Mouse (Mus musculus) ovary, adult 18-20 months (tissue): ENCODE measurements around the gene Tln2.
A peak's percentile ranks its signal among the peaks of the same experiment; 100 is the strongest.

Experiments used
- DNase-seq: peaks from one replicate; pipeline ENCODE4 v3.0.0; 2022; ENCODE audit warnings: low spot score, mixed read lengths

Gene Tln2

DNA sequence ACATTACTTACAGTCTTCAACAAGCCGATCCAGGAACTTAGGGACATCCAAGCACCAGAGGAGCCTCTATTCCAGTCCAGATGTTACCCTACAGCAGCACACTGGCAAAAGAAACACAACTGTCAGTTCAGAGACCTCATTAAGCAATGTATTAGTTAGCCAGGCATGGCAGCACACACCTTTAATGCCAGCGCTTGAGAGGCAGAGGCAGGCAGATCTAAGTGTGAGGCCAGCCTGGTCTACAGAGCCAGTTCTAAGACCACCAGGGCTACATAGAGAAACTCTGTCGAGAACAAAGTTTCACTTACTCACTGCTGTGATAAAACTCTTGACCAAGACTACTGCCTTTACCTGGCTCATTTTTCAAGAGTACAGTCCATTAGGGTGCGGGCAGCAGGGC, at the start of gene Tln2:
Tln2 (minus strand) TSS at position 101 of the 400 bp plus-strand sequence.
- DNase-seq = no peak

DNA sequence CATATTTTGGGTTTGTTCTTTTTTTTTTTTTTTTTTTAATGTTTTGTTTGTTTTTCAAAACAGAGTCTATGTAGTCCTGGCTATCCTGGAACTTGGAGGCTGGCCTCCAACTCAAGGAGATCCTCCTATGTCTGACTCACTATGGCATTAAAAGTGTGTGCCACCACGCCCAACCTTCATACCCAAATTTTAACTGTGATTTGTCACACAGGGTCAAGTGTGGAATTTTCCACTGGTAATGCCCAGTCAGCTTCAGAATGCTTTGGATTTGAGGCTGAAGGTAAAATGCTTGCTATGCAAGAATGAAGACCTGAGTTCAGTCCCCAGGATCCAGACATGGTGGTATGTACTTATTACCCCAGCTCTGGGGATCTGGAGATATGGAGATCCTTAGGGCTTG, 49.7 kb upstream of the Tln2 start:
- DNase-seq = no peak

DNA sequence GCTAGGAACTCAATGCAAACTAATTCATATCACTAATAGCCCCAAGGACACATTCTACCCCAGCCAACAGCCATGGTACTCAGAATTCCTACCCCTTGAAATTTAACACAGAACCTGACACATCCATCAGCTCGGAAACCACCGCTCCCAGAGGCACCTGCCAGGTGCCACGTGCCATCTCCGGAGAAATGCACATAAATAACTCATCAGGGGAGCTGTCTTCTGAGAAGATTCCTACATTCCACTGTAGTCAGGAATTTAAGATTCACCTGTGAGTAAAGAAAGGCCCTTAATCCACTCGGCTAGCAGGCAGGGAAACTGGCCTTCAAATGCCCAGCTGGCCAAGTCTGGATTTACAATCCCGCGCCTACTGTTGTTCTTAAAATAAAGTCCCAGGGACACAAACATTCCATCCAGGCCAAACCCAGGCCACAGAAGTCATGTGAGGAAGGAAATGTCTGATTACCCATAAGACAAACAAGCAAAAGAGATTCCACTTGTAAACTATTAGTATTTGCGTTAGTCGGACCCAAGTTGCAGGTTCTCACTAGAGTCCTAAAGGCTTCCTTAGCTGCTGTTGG, 48.4 kb upstream of the Tln2 start:
- DNase-seq = no peak

DNA sequence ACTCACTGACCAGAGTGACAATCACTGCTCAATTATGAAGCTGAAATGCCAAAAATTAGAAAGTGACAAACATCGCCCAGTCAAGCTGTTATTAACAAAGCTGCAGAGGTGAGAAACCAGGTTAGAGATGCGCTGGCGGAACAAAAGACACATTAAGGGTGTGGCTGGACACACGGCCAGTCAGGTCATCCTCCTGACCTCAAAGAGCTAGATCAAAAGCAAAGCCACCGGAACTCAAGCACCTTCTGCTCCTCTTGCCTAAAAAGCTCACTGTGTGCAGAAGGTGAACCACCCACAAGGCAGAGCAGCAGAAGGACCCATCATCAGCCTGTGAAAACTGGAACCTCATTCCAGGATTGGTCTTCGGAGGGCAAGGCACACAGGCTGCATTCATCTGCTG, 47.8 kb upstream of the Tln2 start:
- DNase-seq = no peak

DNA sequence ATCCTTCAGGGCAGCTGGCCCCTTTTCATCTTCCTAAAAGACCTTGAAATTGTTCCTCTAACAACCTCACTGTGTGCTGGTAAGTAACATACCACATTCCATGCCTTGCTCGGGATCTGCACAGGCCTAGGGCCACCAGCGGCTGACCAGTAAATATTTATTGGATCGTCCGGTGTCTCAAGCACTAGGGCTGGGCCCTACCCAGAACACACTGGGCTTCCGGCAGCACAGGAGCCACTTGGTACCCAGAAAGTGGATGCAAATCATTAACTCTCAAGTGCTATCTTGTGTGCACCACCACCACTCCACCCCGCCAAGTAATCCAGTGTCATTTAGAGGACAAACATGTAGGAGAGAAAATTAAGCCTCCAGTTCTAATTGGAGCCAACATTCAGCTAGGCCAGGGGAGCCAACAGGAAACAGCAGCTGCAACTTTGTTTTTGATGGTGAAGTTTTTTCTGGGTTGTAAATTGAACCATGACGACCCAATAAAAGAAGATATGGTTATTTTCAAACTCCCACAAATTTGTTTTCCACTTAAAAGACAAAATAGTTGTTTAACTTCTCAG, 46.4 kb upstream of the Tln2 start:
- no peak for DNase-seq

DNA sequence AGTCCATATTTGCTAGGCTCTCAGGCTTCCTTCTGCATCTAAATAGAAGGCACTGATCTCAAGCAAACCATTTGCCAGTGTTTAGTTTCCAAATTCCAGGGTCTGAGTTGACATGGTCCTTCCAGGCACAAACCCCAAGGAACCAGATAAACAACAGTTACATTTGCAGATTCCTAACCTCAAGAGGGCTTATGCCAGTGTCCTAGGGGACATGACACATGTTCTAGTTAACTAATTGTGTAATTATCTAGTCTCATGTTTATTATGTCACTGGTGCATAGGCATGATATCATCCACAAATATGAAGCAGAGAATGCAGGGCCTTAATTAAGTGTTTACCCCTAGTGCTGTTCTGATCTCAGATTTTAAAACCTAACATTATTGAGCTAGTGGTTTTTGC, 45.4 kb upstream of the Tln2 start:
- DNase-seq = no peak

DNA sequence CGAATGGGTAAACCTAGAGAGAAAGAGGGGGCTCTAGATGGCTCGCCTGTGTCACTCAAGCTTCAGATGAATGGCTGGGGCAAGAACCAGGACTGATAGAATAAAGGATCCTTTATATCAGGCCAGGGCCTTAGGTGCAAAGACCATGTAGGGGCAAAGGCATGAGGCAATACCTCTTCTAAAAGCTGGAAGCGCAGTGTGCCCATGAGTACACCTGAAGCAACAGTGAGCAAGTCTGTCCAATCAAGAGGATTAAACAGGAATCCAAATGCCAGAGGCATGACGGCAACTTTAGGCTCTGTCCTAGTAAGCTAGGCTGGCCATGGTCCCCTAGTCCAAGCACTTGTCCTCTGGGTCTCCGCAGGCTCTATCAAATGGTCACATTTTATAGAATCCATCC, 42.8 kb upstream of the Tln2 start:
- no peak for DNase-seq

DNA sequence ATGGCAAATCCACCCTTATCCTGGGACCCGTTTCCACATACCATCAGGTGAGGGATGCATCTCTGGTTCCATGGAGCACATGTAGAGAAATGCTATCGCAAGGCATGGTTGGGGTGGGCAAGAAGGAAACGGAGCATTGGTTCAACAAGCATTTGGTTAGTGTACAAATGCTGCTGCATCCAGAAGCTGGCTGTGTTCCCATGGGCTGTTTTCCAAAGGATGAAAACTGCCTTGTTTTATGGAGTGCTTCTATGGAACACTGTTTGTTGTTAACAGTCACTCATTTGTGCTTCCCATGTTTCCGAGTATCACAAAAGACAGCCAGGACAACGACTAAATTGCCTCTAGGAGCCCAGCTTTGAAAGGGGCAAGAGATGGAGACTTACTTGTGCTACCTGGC, 35.7 kb upstream of the Tln2 start:
- DNase-seq = no peak

DNA sequence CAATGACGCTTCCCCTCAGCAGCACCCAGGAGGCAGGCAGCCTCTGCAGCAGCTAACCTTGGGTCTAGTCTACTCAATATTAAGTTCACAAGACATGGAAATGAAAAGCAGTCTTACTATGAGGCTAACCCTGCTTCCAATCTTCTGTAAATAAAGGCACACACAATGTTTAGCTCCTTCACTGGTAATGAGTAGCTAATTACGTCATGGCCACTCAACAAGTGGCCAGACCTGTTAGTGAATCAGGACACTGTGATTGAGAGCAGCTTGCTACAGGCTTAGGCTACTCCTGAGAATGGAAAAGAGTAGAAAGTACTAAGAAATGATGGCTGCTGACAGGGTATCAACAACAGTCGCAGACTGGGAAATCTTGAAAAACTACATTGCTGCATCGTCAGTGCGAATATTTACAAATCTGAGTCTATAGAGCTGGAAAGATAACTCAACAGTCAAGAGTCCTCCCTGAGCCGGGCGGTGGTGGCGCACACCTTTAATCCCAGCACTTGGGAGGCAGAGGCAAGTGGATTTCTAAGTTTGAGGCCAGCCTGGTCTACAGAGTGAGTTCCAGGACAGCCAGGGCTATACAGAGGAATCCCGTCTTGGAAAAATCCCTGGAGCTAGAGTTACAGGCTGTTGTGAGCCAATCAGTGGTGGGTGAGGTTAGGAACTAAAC, 34.1 kb upstream of the Tln2 start:
- DNase-seq = no peak

DNA sequence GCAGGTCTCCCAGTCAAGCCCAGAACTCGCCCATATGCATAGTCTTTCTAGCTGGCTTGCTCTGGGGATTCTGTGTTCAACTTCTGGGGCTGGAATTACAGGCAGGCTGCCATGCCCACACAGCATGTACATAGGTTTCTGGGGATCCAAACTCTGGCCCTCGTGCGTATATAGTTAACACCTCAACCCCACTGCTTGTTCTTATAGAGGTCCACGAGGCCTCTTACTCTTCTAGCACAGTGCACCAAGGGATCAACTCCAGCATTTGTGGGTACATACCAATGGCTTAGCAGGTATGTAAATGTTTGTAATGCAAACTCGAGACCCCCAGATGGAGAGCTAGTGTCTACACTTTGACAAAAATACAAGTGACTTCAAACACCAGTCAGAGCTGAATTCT, 33.2 kb upstream of the Tln2 start:
- DNase-seq = no peak

DNA sequence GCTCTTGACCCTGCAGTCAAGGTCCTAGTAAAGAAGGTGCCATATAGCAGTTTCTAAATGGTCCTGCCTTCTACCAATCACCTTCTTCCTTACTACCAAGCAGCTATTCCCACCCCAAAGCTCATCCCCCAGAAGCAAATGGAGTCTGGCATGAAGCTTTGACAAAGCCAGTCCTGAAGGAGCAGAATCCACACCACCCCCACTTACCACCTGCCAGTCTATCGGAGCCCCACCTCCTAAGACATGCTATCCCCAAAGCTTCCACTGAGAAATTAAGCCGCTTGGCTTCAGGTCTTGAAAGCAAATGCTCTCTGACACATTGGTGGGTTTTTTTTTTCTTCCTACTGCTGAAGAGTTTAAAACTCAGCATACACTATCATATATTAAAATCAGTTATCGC, 27.6 kb upstream of the Tln2 start:
- no peak for DNase-seq

DNA sequence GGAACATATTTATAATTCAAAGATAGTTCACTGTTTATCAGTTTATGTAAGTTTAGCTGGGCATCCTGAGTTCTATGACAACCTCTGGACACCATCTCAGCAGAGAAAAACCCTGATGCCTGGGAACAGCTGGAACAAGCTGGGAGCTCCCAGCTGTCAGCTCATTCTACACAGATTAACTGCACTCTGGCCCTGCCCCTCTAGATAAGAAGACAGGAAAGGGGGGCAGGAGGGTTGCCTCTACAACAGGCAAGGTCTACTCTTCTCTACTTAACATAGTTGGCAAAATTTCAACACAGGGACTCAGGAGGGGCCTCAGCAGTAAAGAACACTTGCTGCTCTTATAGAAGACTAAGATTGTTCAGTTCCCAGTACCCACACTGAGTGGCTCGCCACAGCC, 27.0 kb upstream of the Tln2 start:
- no peak for DNase-seq

DNA sequence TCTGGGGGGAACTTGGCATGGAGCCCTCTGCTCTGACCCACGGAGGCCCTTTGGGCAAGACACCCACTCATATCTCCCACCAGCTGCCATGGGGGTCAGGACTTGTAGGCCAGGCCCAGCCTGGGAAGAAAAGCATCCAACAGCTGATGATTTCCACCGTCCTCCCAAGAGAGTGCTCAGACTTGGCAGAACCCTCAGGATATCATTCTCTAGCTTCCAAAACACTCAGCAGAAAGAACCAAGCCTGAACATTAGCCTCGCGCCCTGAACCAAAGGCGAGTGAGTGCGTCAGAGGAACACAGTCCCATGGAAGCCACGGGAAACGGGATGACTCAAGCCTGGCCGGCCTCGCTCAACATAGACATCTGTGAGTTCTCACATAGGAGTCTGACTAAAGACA, 25.4 kb upstream of the Tln2 start:
- no peak for DNase-seq

DNA sequence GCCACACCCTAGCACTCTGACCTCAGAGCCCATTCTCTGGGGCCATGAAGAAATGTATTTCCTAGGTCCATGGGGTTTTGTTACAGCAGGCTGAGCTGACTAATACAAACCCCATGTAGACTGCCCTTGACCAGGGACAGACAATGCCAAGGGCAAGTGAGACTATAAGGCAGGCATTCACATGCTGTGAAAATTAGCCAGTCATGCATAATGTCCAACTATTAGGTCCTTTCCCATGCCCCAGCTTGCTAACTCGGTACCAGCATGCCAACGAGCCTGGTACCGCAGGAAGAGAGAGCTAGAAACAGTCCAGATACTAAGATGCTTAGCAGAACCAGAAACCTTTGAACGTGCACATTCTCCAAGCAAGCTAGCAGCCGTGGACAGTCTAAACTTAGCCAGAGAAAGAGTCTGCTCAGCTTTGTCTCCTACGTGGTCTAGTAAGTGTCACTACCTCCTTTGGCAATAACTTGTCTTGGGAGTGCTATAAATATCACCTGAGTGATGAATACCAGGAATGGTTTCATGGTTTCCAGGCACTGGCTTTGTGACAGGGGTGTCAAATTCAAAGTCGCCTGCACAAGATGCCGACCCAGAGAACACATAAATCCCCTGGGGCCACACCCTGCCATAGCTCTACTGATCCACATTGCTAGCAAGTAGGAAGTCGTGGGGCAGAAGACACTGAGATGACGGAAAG, 22.2 kb upstream of the Tln2 start:
- no peak for DNase-seq

DNA sequence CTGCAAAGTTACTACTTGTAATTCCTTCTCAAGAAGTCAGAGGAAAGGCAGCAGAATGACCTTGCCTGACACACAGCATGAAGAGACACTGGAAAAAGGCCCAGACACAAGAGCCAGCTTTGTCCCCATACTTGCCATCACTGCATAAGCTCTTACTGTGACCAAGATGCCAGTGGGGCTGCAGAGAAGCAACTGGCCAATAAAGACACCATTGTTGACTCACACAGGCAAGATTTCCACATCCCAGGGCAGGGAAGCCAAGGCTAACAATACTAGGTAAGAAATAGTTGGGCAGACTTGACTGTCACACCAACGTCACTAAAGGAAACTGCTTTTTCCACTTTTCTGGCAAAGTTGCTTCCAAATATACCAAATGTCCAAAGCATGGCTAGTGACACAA, 20.0 kb upstream of the Tln2 start:
- DNase-seq = no peak

DNA sequence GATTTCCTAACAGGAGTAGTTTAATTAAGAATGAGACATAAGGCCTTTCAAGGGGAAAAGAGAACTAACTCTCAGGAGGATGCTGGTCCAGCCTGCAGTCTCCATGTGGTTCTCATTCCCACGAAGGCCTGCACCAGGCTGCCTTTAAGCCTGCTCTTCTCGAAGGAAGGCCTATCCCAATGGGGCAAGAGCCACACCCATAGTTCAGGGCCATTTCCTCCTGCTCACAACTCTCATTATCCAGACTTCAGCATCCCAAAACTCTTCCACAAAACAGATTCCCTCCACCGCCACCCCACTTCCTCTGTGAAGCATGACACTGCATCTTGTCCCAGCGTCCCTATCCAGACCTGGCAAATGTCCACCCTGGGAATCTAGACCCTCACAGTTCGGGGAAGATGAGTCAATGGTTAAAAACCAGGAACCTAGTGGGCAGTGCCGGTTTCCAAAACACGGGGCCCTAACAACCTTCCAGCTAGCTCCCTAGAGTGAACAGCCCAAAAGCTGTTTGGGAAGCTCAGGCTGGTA, 15.3 kb upstream of the Tln2 start:
- DNase-seq = no peak

DNA sequence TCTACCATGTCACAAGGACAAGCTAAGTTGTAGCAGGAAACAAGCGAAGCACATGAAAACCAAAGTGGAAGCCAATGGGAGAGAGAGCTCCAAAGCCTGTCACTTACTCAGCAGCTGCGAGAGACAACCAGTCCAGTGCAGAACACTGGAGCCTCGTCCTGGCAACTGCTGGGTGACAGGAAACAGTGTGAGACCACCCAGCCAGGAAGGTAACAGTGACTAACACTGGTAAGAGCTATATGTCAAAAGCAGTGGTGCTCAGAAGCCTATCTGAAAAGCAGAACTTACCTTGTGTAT, 14.1 kb upstream of the Tln2 start:
- DNase-seq = no peak

DNA sequence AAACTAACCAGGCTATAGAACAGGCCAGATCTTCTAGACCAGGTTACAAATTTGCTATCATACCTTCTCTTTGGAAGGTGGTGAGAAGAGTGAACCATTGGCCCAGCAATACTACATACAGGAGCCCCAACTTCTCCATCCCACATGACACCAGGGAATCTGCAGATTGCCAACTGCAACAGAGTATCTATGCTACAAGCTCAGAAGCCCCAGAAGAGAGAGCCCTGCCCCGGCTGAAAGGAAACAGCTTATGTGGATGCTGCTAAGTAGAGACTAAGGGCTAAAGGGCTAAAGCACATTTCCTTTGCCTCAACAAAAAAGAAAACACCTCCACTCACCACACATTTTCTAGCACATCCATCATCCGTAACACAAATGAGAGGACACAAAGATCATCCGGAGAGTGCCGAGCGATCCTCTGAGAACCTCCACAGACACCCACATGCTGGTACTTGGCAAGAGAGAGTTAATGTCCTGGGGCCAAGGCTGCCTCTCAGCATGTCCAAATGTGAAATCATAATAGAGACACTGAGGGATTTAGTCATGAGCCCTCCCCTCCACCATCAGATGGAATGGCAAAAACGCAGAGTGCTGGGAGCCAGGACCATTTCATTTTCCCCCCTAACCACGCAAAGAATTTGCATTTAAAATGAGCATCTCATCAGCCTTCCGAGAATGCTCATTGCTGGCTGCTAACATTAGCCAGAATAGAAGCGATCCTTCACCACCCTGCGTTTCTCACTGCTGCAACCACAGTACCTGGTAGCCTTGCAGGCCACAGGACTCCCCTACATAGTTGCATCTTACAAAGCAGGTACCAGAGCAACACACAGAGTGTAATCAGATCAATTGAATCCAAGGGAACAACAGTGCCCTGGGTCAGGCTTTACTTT, 13.5 kb upstream of the Tln2 start:
- DNase-seq = no peak

DNA sequence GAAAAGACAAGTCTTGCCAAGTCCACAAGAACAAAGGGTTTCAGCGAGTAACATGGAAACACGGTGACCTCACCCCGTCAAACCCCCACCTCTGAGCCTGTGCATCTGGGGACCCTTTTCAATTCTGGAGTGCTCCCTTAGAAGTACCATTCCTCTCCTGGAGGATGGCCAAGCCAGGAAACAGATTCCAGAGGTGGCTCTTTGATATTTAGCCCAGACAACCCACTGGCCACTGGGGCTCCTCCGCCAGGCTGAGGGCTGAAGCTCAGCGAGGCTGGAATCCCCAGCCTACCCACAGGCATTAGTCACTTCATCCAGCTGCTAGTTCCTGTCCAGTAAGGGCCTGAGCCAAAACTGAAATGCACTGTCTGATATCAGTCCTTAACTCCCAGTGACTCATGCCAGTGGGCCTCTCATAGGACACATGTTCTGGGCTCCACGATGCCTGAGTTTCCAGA, 6.3 kb upstream of the Tln2 start:
- peak; percentile 39 for DNase-seq

DNA sequence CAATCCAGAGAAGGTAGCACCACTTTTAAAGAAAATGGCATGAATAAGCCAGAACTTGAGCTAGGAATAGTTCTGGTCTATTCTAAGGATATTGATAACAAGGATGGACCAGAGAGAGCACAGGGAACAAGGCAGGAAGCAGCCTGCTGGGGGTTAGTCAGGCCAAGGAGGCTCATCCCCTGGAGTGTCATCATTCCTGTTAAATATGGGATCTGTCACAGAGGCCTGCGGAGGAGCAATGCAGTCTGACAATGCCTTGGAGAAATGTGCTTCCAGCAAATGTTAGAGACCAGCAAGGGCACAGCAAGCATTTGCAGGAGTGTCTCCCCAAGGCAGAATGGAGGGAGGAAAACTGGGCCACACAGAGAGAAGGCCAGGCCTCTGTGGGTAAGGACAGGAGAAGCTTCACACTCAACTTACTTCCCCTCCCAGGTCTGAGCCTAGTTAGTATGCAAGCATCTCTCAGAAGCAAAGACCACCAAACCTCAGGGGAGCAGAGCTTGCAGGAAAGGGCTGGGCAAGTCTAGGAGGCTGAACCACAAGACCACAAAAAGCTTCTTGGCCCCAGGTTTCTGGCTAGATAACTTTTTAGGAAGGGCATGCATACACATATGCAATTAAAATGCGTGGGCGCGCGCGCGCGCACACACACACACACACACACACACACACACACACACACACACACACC, 9.5 kb downstream of the Tln2 start:
- no peak for DNase-seq

DNA sequence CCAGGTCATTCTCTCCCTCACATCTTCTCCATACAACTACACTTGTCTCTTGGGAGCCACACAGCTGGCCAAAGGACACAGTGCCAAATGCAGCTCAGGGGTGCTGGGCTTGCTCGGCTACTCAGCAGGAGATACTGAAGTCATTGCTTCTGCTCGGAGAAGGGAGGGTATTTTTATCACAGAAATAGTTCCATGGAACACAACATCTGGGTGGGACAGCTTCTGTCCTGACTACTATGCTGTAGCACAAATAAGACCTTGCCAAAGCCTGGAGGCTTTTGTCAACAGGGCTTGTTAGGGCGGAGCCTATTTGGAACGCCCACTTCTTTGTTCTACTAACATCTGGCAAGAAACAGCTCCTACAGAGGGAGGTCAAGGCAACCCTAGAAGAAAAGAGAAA, 10.2 kb downstream of the Tln2 start:
- peak; percentile 63 for DNase-seq

DNA sequence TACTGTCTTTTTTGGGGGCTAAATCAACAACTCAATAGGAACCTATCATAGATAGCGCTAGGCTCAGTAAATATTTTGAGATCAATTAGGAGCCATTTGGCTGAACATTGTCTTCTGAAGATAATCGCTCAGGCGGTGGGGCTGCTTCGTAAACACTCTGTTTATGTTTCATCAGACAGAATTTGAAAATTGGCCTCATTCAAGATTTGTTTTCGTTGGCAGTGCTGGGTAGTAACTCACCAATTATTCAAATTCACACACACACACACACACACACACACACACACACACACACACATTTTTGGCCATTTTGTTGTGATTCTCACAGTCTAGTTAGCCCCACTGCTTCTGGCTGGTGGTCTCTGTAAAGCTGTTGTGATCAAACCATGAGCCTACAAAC, 12.9 kb downstream of the Tln2 start:
- no peak for DNase-seq
